Comparison of ENCODE assay signal across 7 mouse cellular contexts in genomic region chr4:43629106-43629817, GRCm38 (mm10). TPM values are rescaled to one million over a fixed set of nuclear protein-coding genes. Genes with fewer than 3 reads are reported as not detected.
DNase-seq lines count a peak whose midpoint lies in the region; ATAC-seq lines count a peak whose summit lies in the region.

No protein-coding gene starts in this region.

- peak; percentile 24; the same call in 1 of the 2 replicates for ATAC-seq in hindbrain, embryonic 16.5 days
- peak; percentile 40; the same call in 1 of the 2 replicates for ATAC-seq in neural tube, embryonic 15.5 days (ENCODE audit: low FRiP score)

- no peaks in the 10 kb centered on the region for H3K27me3 ChIP-seq in hindbrain, embryonic 16.5 days (replicated peaks; ENCODE audit: control insufficient read depth, insufficient read depth, low read length)
- no peaks in the 10 kb centered on the region for H3K27me3 ChIP-seq in neural tube, embryonic 15.5 days (replicated peaks)

- H3K4me1 ChIP-seq in hindbrain, embryonic 16.5 days (ENCODE audit: control insufficient read depth, insufficient read depth, low read depth, low read length) = peaks cover 28% of the 10 kb centered on the region
- H3K4me1 ChIP-seq in neural tube, embryonic 15.5 days = peaks cover 43% of the 10 kb centered on the region

- peak overlapping the region; percentile 33 for H3K4me2 ChIP-seq in hindbrain, embryonic 16.5 days (ENCODE audit: low read length)
- peak overlapping the region; percentile 32 for H3K4me2 ChIP-seq in neural tube, embryonic 15.5 days

- H3K9ac ChIP-seq in hindbrain, embryonic 16.5 days (ENCODE audit: low read depth, low read length) = no peak overlapping the region
- no peak overlapping the region for H3K9ac ChIP-seq in neural tube, embryonic 15.5 days (replicated peaks)

- 42% methylated on average over 20 of the region's 20 CpGs for WGBS in hindbrain, embryonic 16.5 days
- WGBS in neural tube, embryonic 15.5 days = 43% methylated on average over 20 of the region's 20 CpGs

- no peaks in the 10 kb centered on the region; the same call in 1 of the 2 replicates for H3K9me3 ChIP-seq in hindbrain, embryonic 16.5 days (ENCODE audit: control insufficient read depth, low read length)
- no peaks in the 10 kb centered on the region for H3K9me3 ChIP-seq in neural tube, embryonic 15.5 days (replicated peaks)

- intact Hi-C loops in left cerebral cortex, postnatal 4 days (cut with DNase I) = loop anchor here (5.0 kb wide), 1 partner anchor 233 kb away; no protein-coding TSS in a partner anchor

- H3K4me3 ChIP-seq in hindbrain, embryonic 16.5 days (ENCODE audit: low read length) = no peak overlapping the region
- no peak overlapping the region for H3K4me3 ChIP-seq in neural tube, embryonic 15.5 days (replicated peaks)

- DNase-seq in left cerebral cortex, postnatal 4 days = peak; percentile 31
- no peak for DNase-seq in left cerebral cortex, adult 18-20 months (ENCODE audit: low spot score in 2 of 2)
- peak; percentile 53 to 59 for DNase-seq in cerebellum, postnatal 25 days
- no peak for DNase-seq in lung, adult 18-20 months
- no peak for DNase-seq in thymus, postnatal 25 days

- no peaks in the 10 kb centered on the region for H3K36me3 ChIP-seq in hindbrain, embryonic 16.5 days (ENCODE audit: control insufficient read depth, insufficient read depth, low read length)
- H3K36me3 ChIP-seq in neural tube, embryonic 15.5 days = no peaks in the 10 kb centered on the region

- no peak overlapping the region for H3K27ac ChIP-seq in hindbrain, embryonic 16.5 days (ENCODE audit: low read depth, low read length)
- 0 out of 2 replicates have a peak overlapping the region, but pooled peaks have one; percentile 1 for H3K27ac ChIP-seq in neural tube, embryonic 15.5 days (replicated peaks)

RNA-seq across cellular contexts. Expression of gene Npr2, which starts 2.5 kb away (rescaled TPM):
- 10 to 100 TPM; 56.5 to 65.2 TPM for total RNA-seq in left cerebral cortex, postnatal 4 days (2021)
- total RNA-seq in left cerebral cortex, adult 18-20 months (2021) = 10 to 100 TPM; 47.5 to 48.4 TPM
- 10.8 and 12.6 TPM in 2 replicates for polyA plus RNA-seq in hindbrain, embryonic 16.5 days (2015; fragmentation: Nextera tagmentation; extraction: Ambion mirVana)
- polyA plus RNA-seq in neural tube, embryonic 15.5 days (2015; fragmentation: Nextera tagmentation; extraction: Ambion mirVana) = 12.9 and 16.1 TPM in 2 replicates

RNA-seq across cellular contexts. Expression of gene Spag8, which starts 24.1 kb away (rescaled TPM):
- 1 to 10 TPM; 2.0 to 2.4 TPM for total RNA-seq in left cerebral cortex, postnatal 4 days (2021)
- 1 to 10 TPM in 1 of 2 experiments, under 1 TPM in 1; 0.87 to 2.1 TPM for total RNA-seq in left cerebral cortex, adult 18-20 months (2021)
- polyA plus RNA-seq in hindbrain, embryonic 16.5 days (2015; fragmentation: Nextera tagmentation; extraction: Ambion mirVana) = 9.3 and 10.3 TPM in 2 replicates
- polyA plus RNA-seq in neural tube, embryonic 15.5 days (2015; fragmentation: Nextera tagmentation; extraction: Ambion mirVana) = 4.1 and 4.3 TPM in 2 replicates

RNA-seq across cellular contexts. Expression of gene Hint2, which starts 27.0 kb away (rescaled TPM):
- total RNA-seq in left cerebral cortex, postnatal 4 days (2021) = 10 to 100 TPM; 21.1 to 23.9 TPM
- total RNA-seq in left cerebral cortex, adult 18-20 months (2021) = 10 to 100 TPM; 34.1 to 40.5 TPM
- 68.7 and 77.8 TPM in 2 replicates for polyA plus RNA-seq in hindbrain, embryonic 16.5 days (2015; fragmentation: Nextera tagmentation; extraction: Ambion mirVana)
- 77.5 and 78.9 TPM in 2 replicates for polyA plus RNA-seq in neural tube, embryonic 15.5 days (2015; fragmentation: Nextera tagmentation; extraction: Ambion mirVana)

RNA-seq across cellular contexts. Expression of gene Tmem8b, which starts 39.5 kb away (rescaled TPM):
- 10 to 100 TPM; 50.1 to 52.5 TPM for total RNA-seq in left cerebral cortex, postnatal 4 days (2021)
- total RNA-seq in left cerebral cortex, adult 18-20 months (2021) = 10 to 100 TPM; 57.7 to 64.8 TPM
- polyA plus RNA-seq in hindbrain, embryonic 16.5 days (2015; fragmentation: Nextera tagmentation; extraction: Ambion mirVana) = 12.0 and 13.9 TPM in 2 replicates
- polyA plus RNA-seq in neural tube, embryonic 15.5 days (2015; fragmentation: Nextera tagmentation; extraction: Ambion mirVana) = 9.1 and 12.4 TPM in 2 replicates

RNA-seq across cellular contexts. Expression of gene Fam221b, which starts 39.7 kb away (rescaled TPM):
- total RNA-seq in left cerebral cortex, postnatal 4 days (2021) = under 1 TPM; 0.88 to 0.93 TPM
- total RNA-seq in left cerebral cortex, adult 18-20 months (2021) = 1 to 10 TPM; 1.6 to 1.7 TPM
- polyA plus RNA-seq in hindbrain, embryonic 16.5 days (2015; fragmentation: Nextera tagmentation; extraction: Ambion mirVana) = 1.5 and 2.0 TPM in 2 replicates
- 1.5 and 1.6 TPM in 2 replicates for polyA plus RNA-seq in neural tube, embryonic 15.5 days (2015; fragmentation: Nextera tagmentation; extraction: Ambion mirVana)

Comparison
In these comparisons a context has a peak if more than half of its experiments do, and no peak if none do; other contexts are left out.
1. DNase-seq: peak in left cerebral cortex, postnatal 4 days (single experiment) and cerebellum, postnatal 25 days (2 of 2); none in left cerebral cortex, adult 18-20 months (0 of 2), lung, adult 18-20 months (0 of 2) and thymus, postnatal 25 days (single experiment).